Mouse (Mus musculus): Measurements from ENCODE around the gene Pde8b.

DNA sequence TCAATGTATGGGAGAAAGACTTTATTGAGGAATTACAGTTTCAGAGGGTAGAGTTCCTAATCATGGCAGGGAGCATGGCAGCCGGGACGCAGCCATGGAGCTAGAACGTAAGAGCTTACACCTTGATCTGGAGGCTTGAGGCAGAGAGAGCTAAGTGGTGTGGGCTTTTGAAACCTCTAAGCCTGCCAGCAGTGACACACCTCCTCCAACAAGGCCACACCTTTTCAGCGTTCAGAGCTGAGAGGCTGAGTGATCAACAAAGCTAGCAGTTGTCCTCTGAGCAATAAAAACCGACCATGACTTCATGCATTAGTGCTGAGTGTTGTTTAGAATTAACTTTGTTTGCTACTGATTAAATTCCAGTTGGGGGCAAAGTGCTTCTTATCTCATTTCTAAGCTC lies 259.6 kb downstream of the Pde8b start:
- TF ChIP-seq CTCF (IDR thresholded peaks at IDR 0.05; ENCODE audit: borderline replicate concordance, insufficient read depth, low read depth, low read length) (no peak), POLR2A (IDR thresholded peaks at IDR 0.05; ENCODE audit: borderline replicate concordance, insufficient read depth, low read length) (no peak)
